Mouse (Mus musculus) testis, adult 2 months (tissue): ENCODE data around the gene Hdac10. TPM values are rescaled to one million over a fixed set of nuclear protein-coding genes. Genes with fewer than 3 reads are reported as not detected.

Experiments
- H3K27ac ChIP-seq: fragments of 200-500 bp; 2 replicates; pipeline ENCODE4 v1.5.1; 2012; ENCODE audit warnings: low read depth, low read length; ENCODE audit not compliant: control insufficient read depth, insufficient read depth
- H3K27me3 ChIP-seq: fragments of 200-500 bp; 2 replicates; pipeline ENCODE4 v1.6.1; 2012; ENCODE audit warnings: mild to moderate bottlenecking, low read length, moderate library complexity; ENCODE audit not compliant: control insufficient read depth, insufficient read depth
- H3K36me3 ChIP-seq: fragments of 200-500 bp; 2 replicates; pipeline ENCODE4 v1.6.1; 2012; ENCODE audit warnings: mild to moderate bottlenecking, low read length; ENCODE audit not compliant: control insufficient read depth, insufficient read depth
- H3K4me1 ChIP-seq: fragments of 200-500 bp; 2 replicates; pipeline ENCODE4 v1.6.1; 2012; ENCODE audit warnings: low read length; ENCODE audit not compliant: control insufficient read depth, insufficient read depth
- H3K4me3 ChIP-seq: fragments of 200-500 bp; 2 replicates; pipeline ENCODE4 v1.5.1; 2012; ENCODE audit warnings: low read depth, mild to moderate bottlenecking, low read length, moderate library complexity, mixed read lengths; ENCODE audit not compliant: control insufficient read depth
- CTCF ChIP-seq: fragments of 200-500 bp; IDR thresholded peaks from 2 replicates; pipeline ENCODE4 v1.5.1; 2012; ENCODE audit warnings: low read depth, mild to moderate bottlenecking, inconsistent platforms, low read length, moderate library complexity; ENCODE audit not compliant: control insufficient read depth, insufficient read depth, insufficient replicate concordance
- POLR2A ChIP-seq: fragments of 200-500 bp; IDR thresholded peaks from 2 replicates; pipeline ENCODE4 v1.6.1; 2012; ENCODE audit warnings: low read depth, mild to moderate bottlenecking, inconsistent platforms, low read length, moderate library complexity; ENCODE audit not compliant: control insufficient read depth
- polyA plus RNA-seq: library from polyadenylated mRNA; depleted of rRNA; stranded (reverse); fragments of >200 nt; gene quantifications from 2 replicates; pipeline ENCODE4 v1.2.3, GENCODE M21; 2012

Gene Hdac10
- polyA plus RNA-seq, 1 experiment, result 4.5 TPM

DNA sequence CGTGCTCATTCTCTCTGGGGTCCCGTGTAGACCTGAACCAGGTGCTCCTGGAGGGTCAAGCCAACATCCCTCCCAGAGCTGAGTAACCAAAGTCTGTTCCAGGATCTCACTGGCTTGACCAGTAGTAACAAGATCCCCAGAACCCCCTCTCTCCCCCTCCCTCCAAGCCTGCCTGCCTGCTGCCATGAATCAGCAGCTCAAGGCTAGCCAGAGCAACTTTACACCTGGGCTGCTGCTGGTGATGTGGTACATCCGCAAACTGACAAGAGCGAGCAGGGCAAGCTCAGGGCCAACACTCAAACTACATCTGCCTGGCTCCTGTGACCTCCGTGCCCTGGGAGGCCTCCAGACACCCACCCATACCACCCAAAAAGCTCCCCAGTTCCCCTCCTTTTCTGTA, 12.9 kb upstream of the Hdac10 start:
- peaks cover 21% of the 10 kb centered on the region for H3K4me1 ChIP-seq
- H3K36me3 ChIP-seq, result no peaks in the 10 kb centered on the region
- H3K27me3 ChIP-seq, result no peaks in the 10 kb centered on the region; the same call in 1 of the 2 replicates
- no peak overlapping the region for H3K27ac ChIP-seq
- no peak overlapping the region for H3K4me3 ChIP-seq
- TF ChIP-seq CTCF (no peak), POLR2A (no peak)

GRCm38 (mm10) chr15:89140659-89141252, 12.3 kb upstream of the Hdac10 start, which contains the start of gene Mapk12:
Gene Mapk12 (minus strand): TSS chr15:89140703.
- Histone ChIP-seq H3K27me3 (no peaks in the 10 kb centered on the region; the same call in 1 of the 2 replicates), H3K36me3 (no peaks in the 10 kb centered on the region), H3K4me3 (peak within 1 kb of the TSS; percentile 33), H3K4me1 (peaks cover 14% of the 10 kb centered on the region), H3K27ac (no peak within 1 kb of the TSS)
- TF ChIP-seq POLR2A, result no peak
- TF ChIP-seq CTCF, result no peak

DNA sequence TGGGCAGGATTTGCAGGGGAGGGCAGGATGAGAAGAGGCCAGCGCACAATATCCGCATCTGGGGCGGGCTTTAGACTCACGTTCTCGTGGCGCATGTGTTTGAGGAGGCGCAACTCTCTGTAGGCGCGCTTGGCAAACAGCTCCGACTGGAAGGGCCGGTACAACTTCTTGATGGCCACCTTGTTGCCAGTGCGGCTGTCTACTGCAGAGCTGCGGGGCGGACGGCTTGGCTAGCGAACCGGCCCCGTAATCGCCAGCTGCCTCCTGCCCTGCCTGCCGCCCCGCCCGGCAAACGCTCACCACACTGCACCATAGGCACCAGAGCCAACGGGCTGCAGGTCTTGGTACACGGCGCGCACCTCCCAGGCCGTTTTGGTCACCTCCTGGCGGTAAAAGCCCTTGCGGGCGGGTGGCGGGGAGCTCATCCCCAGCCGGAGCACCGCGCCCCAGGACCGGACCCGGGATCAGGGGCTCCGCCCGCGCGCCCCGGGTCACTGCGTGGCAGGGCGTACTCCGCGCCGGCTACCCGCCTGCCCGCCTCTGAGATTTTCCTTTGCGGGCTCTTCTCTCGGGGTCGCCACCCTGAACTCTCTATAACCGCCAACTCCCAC, 11.7 kb upstream of the Hdac10 start:
- no peaks in the 10 kb centered on the region; the same call in 1 of the 2 replicates for H3K27me3 ChIP-seq
- H3K27ac ChIP-seq, result no peak overlapping the region
- H3K4me3 ChIP-seq, result peak overlapping the region; percentile 33
- no peak for TF ChIP-seq POLR2A
- TF ChIP-seq CTCF, result no peak
- no peaks in the 10 kb centered on the region for H3K36me3 ChIP-seq
- H3K4me1 ChIP-seq, result peaks cover 14% of the 10 kb centered on the region

- TF ChIP-seq POLR2A (no peak), CTCF (no peak)
- H3K4me1 ChIP-seq, result peaks cover 14% of the 10 kb centered on the region
- H3K27me3 ChIP-seq, result no peaks in the 10 kb centered on the region; the same call in 1 of the 2 replicates
- H3K4me3 ChIP-seq, result no peak overlapping the region
- no peak overlapping the region for H3K27ac ChIP-seq
- H3K36me3 ChIP-seq, result no peaks in the 10 kb centered on the region
These were observed 10.0 kb upstream of the Hdac10 start for GRCm38 (mm10) chr15:89138531-89138930.

- Histone ChIP-seq H3K36me3 (no peaks in the 10 kb centered on the region), H3K4me1 (peaks cover 14% of the 10 kb centered on the region), H3K4me3 (no peak overlapping the region), H3K27ac (no peak overlapping the region), H3K27me3 (no peaks in the 10 kb centered on the region; the same call in 1 of the 2 replicates)
- TF ChIP-seq CTCF, result no peak
- TF ChIP-seq POLR2A, result no peak
These were observed 9.5 kb upstream of the Hdac10 start for GRCm38 (mm10) chr15:89138046-89138405.

DNA sequence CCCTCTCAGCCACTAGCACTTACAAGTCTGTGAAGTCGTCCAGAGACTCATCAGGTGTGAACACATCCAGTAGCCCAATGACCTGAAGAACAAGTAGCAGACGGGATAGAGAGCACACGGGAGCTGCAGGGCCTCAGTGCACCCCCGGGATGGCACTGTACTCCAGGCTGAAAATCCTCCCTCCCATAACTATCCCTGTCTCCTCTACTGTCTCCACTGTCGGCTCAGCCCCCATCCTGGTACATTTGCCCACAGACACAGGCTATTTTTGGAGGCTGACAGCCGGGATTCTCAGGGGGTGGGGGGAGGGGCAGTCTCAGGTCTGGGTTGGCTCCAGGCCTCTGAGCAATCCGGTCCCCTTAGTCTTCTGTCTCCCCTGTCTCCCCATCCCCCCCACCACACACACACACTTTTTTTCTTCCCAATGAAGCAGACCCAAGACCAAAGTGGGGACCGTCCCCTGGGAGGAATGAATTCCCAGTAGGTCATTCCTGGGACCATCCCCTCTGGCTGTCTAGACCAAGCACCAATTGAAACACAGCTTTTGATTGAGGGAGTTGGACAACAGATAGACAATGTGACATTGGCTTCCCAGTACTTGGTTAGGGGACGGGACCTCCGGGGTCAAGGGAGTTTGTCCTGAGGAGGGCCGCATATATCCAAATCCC, 9.0 kb upstream of the Hdac10 start:
- TF ChIP-seq CTCF, result no peak
- no peak for TF ChIP-seq POLR2A
- H3K36me3 ChIP-seq, result no peaks in the 10 kb centered on the region
- no peak overlapping the region for H3K4me3 ChIP-seq
- peaks cover 14% of the 10 kb centered on the region for H3K4me1 ChIP-seq
- H3K27ac ChIP-seq, result no peak overlapping the region
- H3K27me3 ChIP-seq, result no peaks in the 10 kb centered on the region; the same call in 1 of the 2 replicates

DNA sequence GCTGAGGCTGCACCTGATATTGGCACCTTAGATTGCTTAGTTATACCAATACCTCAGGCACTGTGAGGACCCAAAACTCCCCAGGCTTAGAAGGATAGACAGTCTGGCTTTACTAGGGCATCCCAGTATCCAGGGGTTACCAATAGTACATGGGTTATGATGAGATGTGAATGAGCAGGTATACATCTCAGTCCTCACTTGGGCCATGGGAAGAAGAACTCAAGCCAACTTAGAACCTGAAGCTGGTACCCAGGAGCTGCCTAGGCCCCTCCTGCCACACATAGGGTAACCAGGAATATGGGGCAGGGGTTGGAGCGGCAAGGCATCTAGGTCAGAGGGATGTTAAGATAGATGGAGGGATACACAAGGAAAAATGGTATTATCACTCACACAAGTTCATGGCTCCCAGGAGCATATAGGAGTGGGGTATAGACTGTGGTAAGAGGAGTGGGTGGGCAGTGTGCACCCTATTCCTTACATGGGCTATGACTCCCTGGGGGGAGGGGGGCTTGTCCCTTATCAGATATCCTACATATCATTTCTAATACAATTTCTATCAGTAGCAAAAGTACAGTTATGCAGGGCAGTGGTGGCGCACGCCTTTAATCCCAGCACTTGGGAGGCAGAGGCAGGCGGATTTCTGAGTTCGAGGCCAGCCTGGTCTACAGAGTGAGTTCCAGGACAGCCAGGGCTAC, 8.1 kb upstream of the Hdac10 start:
- Histone ChIP-seq H3K4me1 (peaks cover 14% of the 10 kb centered on the region), H3K27me3 (no peaks in the 10 kb centered on the region; the same call in 1 of the 2 replicates), H3K27ac (no peak overlapping the region), H3K36me3 (no peaks in the 10 kb centered on the region), H3K4me3 (no peak overlapping the region)
- TF ChIP-seq POLR2A (no peak), CTCF (no peak)

DNA sequence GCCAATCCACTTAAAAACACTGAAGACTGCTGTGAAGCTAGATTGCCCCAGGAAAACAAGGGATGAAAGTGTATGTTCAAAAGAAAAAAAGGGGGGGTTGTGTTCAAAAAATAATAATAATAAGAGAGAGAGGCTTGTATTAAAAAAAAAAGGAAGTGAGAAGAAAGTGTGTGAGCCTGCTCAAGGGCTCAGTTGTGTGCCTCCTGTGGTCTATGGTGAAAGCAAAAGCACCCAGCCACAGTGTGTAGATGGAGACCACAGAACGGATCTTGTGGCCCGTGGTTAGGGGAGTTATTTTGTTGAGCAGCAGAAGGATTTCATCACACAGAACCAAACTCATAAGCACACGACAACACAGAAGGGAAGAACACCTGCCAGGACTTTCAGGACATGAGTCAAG, 2.8 kb upstream of the Hdac10 start:
- H3K36me3 ChIP-seq, result no peaks in the 10 kb centered on the region
- H3K4me3 ChIP-seq, result no peak overlapping the region
- no peaks in the 10 kb centered on the region for H3K27me3 ChIP-seq
- TF ChIP-seq POLR2A (no peak), CTCF (no peak)
- peaks cover 5% of the 10 kb centered on the region for H3K4me1 ChIP-seq
- no peak overlapping the region for H3K27ac ChIP-seq
